Mouse (Mus musculus) common myeloid progenitor, adult 5-6 weeks (primary cell): ENCODE results near the gene Gm43064. TPM values are rescaled to one million over a fixed set of nuclear protein-coding genes. Genes with fewer than 3 reads are reported as not detected.
A peak's percentile ranks its signal among the peaks of the same experiment; 100 is the strongest.
"Not testable (repeated sequence)": the region's sequence is repeated elsewhere in the genome, so short reads cannot be mapped to it uniquely, and the experiment has no call there.

Experiments used
- ATAC-seq: replicated peaks from 2 replicates; pipeline ENCODE4 v1.8.0; 2016; ENCODE audit warnings: low read depth, mild to moderate bottlenecking, moderate TSS enrichment, inconsistent platforms; ENCODE audit not compliant: poor library complexity, severe bottlenecking
- total RNA-seq: library from RNA; stranded (forward); fragments of 200-1000, 187-1606 nt; gene quantifications from 2 replicates; pipeline ENCODE4 v1.2.3, GENCODE M21; 2017

Gene Gm43064
- total RNA-seq = not detected in 2 replicates

GRCm38 (mm10) chr3:103808891-103809798 lies at the start of gene Gm43064, which contains the start of the genes Dclre1b and Ap4b1:
Gene Gm43064, plus strand, starts transcription at chr3:103809573.
Gene Dclre1b, minus strand, starts transcription at chr3:103809444.
Gene Ap4b1, plus strand, starts transcription at chr3:103809520.
- ATAC-seq = peak; percentile 89

- no peak for ATAC-seq
Observed at GRCm38 (mm10) chr3:103766789-103767188, 42.6 kb upstream of the Gm43064 start.

- ATAC-seq = peak; percentile 50
Observed at GRCm38 (mm10) chr3:103771531-103772130, 37.7 kb upstream of the Gm43064 start.

GRCm38 (mm10) chr3:103772846-103773245 lies 36.5 kb upstream of the Gm43064 start:
- peak; percentile 70 for ATAC-seq

- ATAC-seq = no peak
Observed at GRCm38 (mm10) chr3:103773508-103773907, 35.9 kb upstream of the Gm43064 start.

- ATAC-seq = no peak
Observed at GRCm38 (mm10) chr3:103774009-103774408, 35.4 kb upstream of the Gm43064 start.

- no peak for ATAC-seq
Observed at GRCm38 (mm10) chr3:103777940-103778339, 31.4 kb upstream of the Gm43064 start.

GRCm38 (mm10) chr3:103778660-103779059 lies 30.7 kb upstream of the Gm43064 start:
- ATAC-seq = no peak

- peak; percentile 53 for ATAC-seq
Observed at GRCm38 (mm10) chr3:103779183-103779582, 30.2 kb upstream of the Gm43064 start.

GRCm38 (mm10) chr3:103780271-103780670 lies 29.1 kb upstream of the Gm43064 start:
- no peak for ATAC-seq

GRCm38 (mm10) chr3:103780777-103781176 lies 28.6 kb upstream of the Gm43064 start:
- no peak for ATAC-seq

- ATAC-seq = no peak
Observed at GRCm38 (mm10) chr3:103782844-103783609, 26.3 kb upstream of the Gm43064 start.

GRCm38 (mm10) chr3:103787225-103787624 lies 22.1 kb upstream of the Gm43064 start:
- ATAC-seq = peak; percentile 10; the same call in 1 of the 2 replicates

GRCm38 (mm10) chr3:103789096-103789495 lies 20.3 kb upstream of the Gm43064 start:
- no peak for ATAC-seq

- ATAC-seq = peak; percentile 58
Observed at GRCm38 (mm10) chr3:103789891-103790345, 19.5 kb upstream of the Gm43064 start.

GRCm38 (mm10) chr3:103790346-103791145 lies 18.8 kb upstream of the Gm43064 start:
- 0 out of 2 replicates have a peak, but pooled peaks have one; percentile 6 for ATAC-seq

- peak; percentile 87 for ATAC-seq
Observed at GRCm38 (mm10) chr3:103791230-103792110, 17.9 kb upstream of the Gm43064 start, which contains the start of gene Hipk1. Gene Hipk1, minus strand, starts transcription at chr3:103791563.

GRCm38 (mm10) chr3:103792111-103792406 lies 17.3 kb upstream of the Gm43064 start:
- not testable (repeated sequence) for ATAC-seq

GRCm38 (mm10) chr3:103792566-103792965 lies 16.8 kb upstream of the Gm43064 start:
- no peak for ATAC-seq
